8 mouse cellular contexts compared by ENCODE assay signal in the genomic region with DNA sequence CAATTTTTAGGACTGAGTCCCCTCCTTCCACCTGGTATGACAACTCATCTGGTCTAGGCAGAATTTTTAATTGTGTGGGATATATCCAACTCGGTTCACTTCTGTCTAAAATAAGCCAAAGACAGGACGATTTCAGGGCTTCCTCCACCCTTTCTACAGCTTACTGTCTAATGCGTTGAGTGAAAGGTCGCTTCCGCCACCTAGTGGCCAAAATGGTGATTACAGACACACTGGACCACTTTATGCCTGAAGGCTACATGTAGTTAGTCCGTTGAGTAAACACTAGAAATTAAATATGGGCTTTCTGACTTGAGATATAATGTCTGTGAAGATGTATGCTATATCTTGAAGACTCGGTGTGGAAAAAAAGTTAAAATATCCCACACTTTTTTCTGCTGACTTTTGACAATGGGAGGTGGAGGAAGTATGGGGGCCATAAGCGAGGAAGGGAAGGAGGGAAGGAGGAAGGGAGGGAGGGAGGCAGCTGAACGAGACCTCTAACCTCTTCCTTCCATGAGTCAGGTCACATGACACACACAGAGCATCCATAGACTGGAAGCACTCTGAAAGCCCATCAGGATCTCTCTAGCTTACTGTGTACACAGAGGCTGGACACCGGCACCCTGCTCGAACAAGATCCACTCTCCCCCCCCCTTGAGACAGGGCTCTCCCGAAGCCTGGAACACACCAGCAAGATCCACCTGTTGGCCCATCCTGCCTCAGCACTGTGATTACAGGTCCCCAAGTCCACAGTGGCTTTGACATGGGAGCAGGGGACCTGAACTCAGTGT. TPM values are rescaled to one million over a fixed set of nuclear protein-coding genes. Genes with fewer than 3 reads are reported as not detected.
A peak's percentile ranks its signal among the peaks of the same experiment; 100 is the strongest.
DNase-seq lines count a peak whose midpoint lies in the region; ATAC-seq and TF ChIP-seq lines count a peak whose summit lies in the region.

No protein-coding gene starts in this region.

- TF ChIP-seq EP300 in heart, adult 2 months (IDR thresholded peaks at IDR 0.05; ENCODE audit: insufficient read depth, low read depth, low read length), result peak; percentile 54; the same call in 1 of the 2 replicates

- TF ChIP-seq POLR2A in heart, adult 2 months (IDR thresholded peaks at IDR 0.05; ENCODE audit: insufficient read depth, low read depth, low read length), result no peak

- no peaks in the 10 kb centered on the region for H3K4me1 ChIP-seq in heart, adult 2 months (ENCODE audit: control insufficient read depth, insufficient read depth, low read length)
- H3K4me1 ChIP-seq in heart, embryonic 11.5 days (ENCODE audit: control insufficient read depth, insufficient read depth, low read length), result no peaks in the 10 kb centered on the region
- H3K4me1 ChIP-seq in kidney, embryonic 15.5 days, result peaks cover 7% of the 10 kb centered on the region; the same call in 1 of the 2 replicates

- H3K9ac ChIP-seq in heart, adult 2 months (ENCODE audit: low read depth, low read length), result no peak overlapping the region
- no peak overlapping the region for H3K9ac ChIP-seq in heart, embryonic 11.5 days (ENCODE audit: low read depth, low read length)
- no peak overlapping the region for H3K9ac ChIP-seq in kidney, embryonic 15.5 days

- H3K36me3 ChIP-seq in heart, adult 2 months (ENCODE audit: control insufficient read depth, insufficient read depth, low read length), result no peaks in the 10 kb centered on the region
- H3K36me3 ChIP-seq in heart, embryonic 11.5 days (ENCODE audit: control insufficient read depth, insufficient read depth, low read length), result peaks cover 3% of the 10 kb centered on the region
- peaks cover 25% of the 10 kb centered on the region for H3K36me3 ChIP-seq in kidney, embryonic 15.5 days

- no peak overlapping the region for H3K4me3 ChIP-seq in heart, adult 2 months
- no peak overlapping the region for H3K4me3 ChIP-seq in heart, embryonic 11.5 days (ENCODE audit: low read depth, low read length)
- no peak overlapping the region for H3K4me3 ChIP-seq in kidney, embryonic 15.5 days (replicated peaks)

- WGBS in heart, adult 2 months, result 26% methylated on average over 12 of the region's 12 CpGs
- 30% methylated on average over 12 of the region's 12 CpGs for WGBS in heart, embryonic 11.5 days (ENCODE audit: insufficient replicate concordance)
- WGBS in kidney, embryonic 15.5 days, result 30% methylated on average over 12 of the region's 12 CpGs

- no peaks in the 10 kb centered on the region for H3K9me3 ChIP-seq in heart, embryonic 11.5 days (replicated peaks; ENCODE audit: control insufficient read depth, low read length)
- H3K9me3 ChIP-seq in kidney, embryonic 15.5 days (replicated peaks), result no peaks in the 10 kb centered on the region

- DNase-seq in heart, adult 2 months, result peak; percentile 73 to 87
- peak; percentile 83 for DNase-seq in embryo, embryonic 11.5 days (ENCODE audit: low read depth, low spot score)
- peak; percentile 83 for DNase-seq in heart, adult 8-10 months (ENCODE audit: low spot score)
- peak; percentile 83 for DNase-seq in liver
- peak; percentile 84 to 95 for DNase-seq in spleen, postnatal 4 days (ENCODE audit: low spot score in 2 of 2)

- intact Hi-C loops in heart, adult 2 months (cut with DNase I), result loop anchor here (1.0 to 5.0 kb wide), 4 partner anchors 108 to 677 kb away; no protein-coding TSS in a partner anchor

- H3K27ac ChIP-seq in heart, adult 2 months, result no peak overlapping the region
- no peak overlapping the region for H3K27ac ChIP-seq in heart, embryonic 11.5 days (ENCODE audit: low read depth, low read length)
- H3K27ac ChIP-seq in kidney, embryonic 15.5 days, result no peak overlapping the region

- no peaks in the 10 kb centered on the region for H3K79me2 ChIP-seq in heart, adult 2 months (replicated peaks; ENCODE audit: control insufficient read depth, insufficient read depth, low read length)

- peak; percentile 93 for TF ChIP-seq CTCF in heart, adult 2 months (IDR thresholded peaks at IDR 0.05)

- H3K27me3 ChIP-seq in heart, adult 2 months (ENCODE audit: control insufficient read depth, insufficient read depth, low read length), result no peaks in the 10 kb centered on the region
- H3K27me3 ChIP-seq in heart, embryonic 11.5 days (ENCODE audit: control insufficient read depth, insufficient read depth, low read length), result no peaks in the 10 kb centered on the region
- no peaks in the 10 kb centered on the region for H3K27me3 ChIP-seq in kidney, embryonic 15.5 days

- H3K4me2 ChIP-seq in heart, embryonic 11.5 days, result no peak overlapping the region
- no peak overlapping the region for H3K4me2 ChIP-seq in kidney, embryonic 15.5 days

- ATAC-seq in heart, embryonic 11.5 days (replicated peaks; ENCODE audit: insufficient number of reproducible peaks, low FRiP score, low TSS enrichment), result no peak
- peak; percentile 59; the same call in 1 of the 2 replicates for ATAC-seq in kidney, embryonic 15.5 days (replicated peaks; ENCODE audit: low FRiP score)
- peak; percentile 71 for ATAC-seq in monocyte, adult 5-6 weeks (replicated peaks; ENCODE audit: insufficient number of reproducible peaks, low FRiP score, low TSS enrichment, poor library complexity, severe bottlenecking)

RNA-seq across cellular contexts. Expression of a gene that starts 20.6 kb away (rescaled TPM):
- under 1 TPM; 0.05 to 0.07 TPM for total RNA-seq in heart, adult 2 months (2021)
- 0.03 and 0.06 TPM in 2 replicates for polyA plus RNA-seq in heart, adult 2 months (2012; rRNA removed)
- polyA plus RNA-seq in heart, embryonic 11.5 days (2014; fragmentation: Nextera tagmentation; extraction: Ambion mirVana), result 0.11 TPM in 2 replicates
- under 1 TPM in 3 of 4 experiments, not detected in 1; 0.06 to 0.44 (median 0.09) TPM for total RNA-seq in heart, adult 8-10 months (2022)
- polyA plus RNA-seq in kidney, embryonic 15.5 days (2015; fragmentation: Nextera tagmentation; extraction: Ambion mirVana), result 6.1 and 6.3 TPM in 2 replicates
- not detected in 3 replicates for total RNA-seq in monocyte, adult 5-6 weeks (2017)

RNA-seq across cellular contexts. Expression of a gene that starts 37.8 kb away (rescaled TPM):
- 1 to 10 TPM; 1.7 to 2.0 TPM for total RNA-seq in heart, adult 2 months (2021)
- polyA plus RNA-seq in heart, adult 2 months (2012; rRNA removed), result 1.4 and 2.1 TPM in 2 replicates
- polyA plus RNA-seq in heart, embryonic 11.5 days (2014; fragmentation: Nextera tagmentation; extraction: Ambion mirVana), result 20.8 and 22.8 TPM in 2 replicates
- total RNA-seq in heart, adult 8-10 months (2022), result 1 to 10 TPM; 1.6 to 2.6 (median 2.0) TPM
- 29.7 and 29.9 TPM in 2 replicates for polyA plus RNA-seq in kidney, embryonic 15.5 days (2015; fragmentation: Nextera tagmentation; extraction: Ambion mirVana)
- total RNA-seq in monocyte, adult 5-6 weeks (2017), result 1.1 to 2.3 TPM (median 1.9 TPM) in 3 replicates
